Mouse (Mus musculus): Measurements from ENCODE around the gene Npepl1. TPM values are rescaled to one million over a fixed set of nuclear protein-coding genes. Genes with fewer than 3 reads are reported as not detected.

The Npepl1 gene
- polyA plus RNA-seq, 1 experiment from 2014 or later, result 34.5 TPM

- 95% methylated on average over 12 of the region's 12 CpGs for WGBS
- Histone ChIP-seq H3K36me3 (peaks cover 4% of the 10 kb centered on the region; the same call in 1 of the 2 replicates), H3K27ac (replicated peaks) (no peak overlapping the region), H3K9ac (replicated peaks) (no peak overlapping the region), H3K27me3 (no peaks in the 10 kb centered on the region), H3K4me1 (peaks cover 11% of the 10 kb centered on the region), H3K4me3 (no peak overlapping the region), H3K4me2 (replicated peaks) (no peak overlapping the region), H3K9me3 (no peaks in the 10 kb centered on the region)
- ATAC-seq (ENCODE audit: low FRiP score, low read depth), result no peak
Observed at GRCm38 (mm10) chr2:174114148-174114864, 4.2 kb downstream of the Npepl1 start.

GRCm38 (mm10) chr2:174116929-174117328 lies 6.8 kb downstream of the Npepl1 start:
- no peaks in the 10 kb centered on the region for H3K4me1 ChIP-seq
- H3K9ac ChIP-seq (replicated peaks), result no peak overlapping the region
- H3K4me3 ChIP-seq, result no peak overlapping the region
- no peak overlapping the region for H3K27ac ChIP-seq (replicated peaks)
- no peaks in the 10 kb centered on the region for H3K27me3 ChIP-seq
- peaks cover 23% of the 10 kb centered on the region for H3K36me3 ChIP-seq
- no peak overlapping the region for H3K4me2 ChIP-seq (replicated peaks)
- no peak for ATAC-seq (ENCODE audit: low FRiP score, low read depth)
- no peaks in the 10 kb centered on the region for H3K9me3 ChIP-seq
- WGBS, result 85% methylated on average over 16 of the region's 16 CpGs

- peaks cover 35% of the 10 kb centered on the region for H3K36me3 ChIP-seq
Observed at GRCm38 (mm10) chr2:174118141-174118540, 8.0 kb downstream of the Npepl1 start.

GRCm38 (mm10) chr2:174119259-174119658 lies 9.1 kb downstream of the Npepl1 start:
- Histone ChIP-seq H3K36me3 (peaks cover 42% of the 10 kb centered on the region), H3K4me2 (replicated peaks) (no peak overlapping the region), H3K9ac (replicated peaks) (no peak overlapping the region), H3K4me1 (no peaks in the 10 kb centered on the region), H3K27ac (replicated peaks) (no peak overlapping the region), H3K27me3 (no peaks in the 10 kb centered on the region), H3K9me3 (0 out of 2 replicates have a peak, but pooled peaks cover under 1% of the 10 kb centered on the region), H3K4me3 (no peak overlapping the region)
- no peak for ATAC-seq (ENCODE audit: low FRiP score, low read depth)
- WGBS, result 91% methylated on average over 11 of the region's 11 CpGs

More at GRCm38 (mm10) chr2:174118141-174118540, 8.0 kb downstream of the Npepl1 start:
- no peaks in the 10 kb centered on the region for H3K9me3 ChIP-seq
- H3K9ac ChIP-seq (replicated peaks), result no peak overlapping the region
- 55% methylated on average over 11 of the region's 11 CpGs for WGBS
- H3K4me2 ChIP-seq (replicated peaks), result no peak overlapping the region
- no peak overlapping the region for H3K27ac ChIP-seq (replicated peaks)
- no peak overlapping the region for H3K4me3 ChIP-seq
- ATAC-seq (ENCODE audit: low FRiP score, low read depth), result peak; percentile 63
- H3K27me3 ChIP-seq, result no peaks in the 10 kb centered on the region
- no peaks in the 10 kb centered on the region for H3K4me1 ChIP-seq

- H3K27ac ChIP-seq (replicated peaks), result no peak overlapping the region
- no peak for ATAC-seq (ENCODE audit: low FRiP score, low read depth)
- H3K9me3 ChIP-seq, result 0 out of 2 replicates have a peak, but pooled peaks cover 13% of the 10 kb centered on the region
- peaks cover 49% of the 10 kb centered on the region for H3K36me3 ChIP-seq
- no peaks in the 10 kb centered on the region for H3K27me3 ChIP-seq
- H3K9ac ChIP-seq (replicated peaks), result no peak overlapping the region
- no peaks in the 10 kb centered on the region for H3K4me1 ChIP-seq
- H3K4me2 ChIP-seq (replicated peaks), result no peak overlapping the region
- WGBS, result 93% methylated on average over 19 of the region's 19 CpGs
- no peak overlapping the region for H3K4me3 ChIP-seq
Observed at GRCm38 (mm10) chr2:174120631-174121030, 10.5 kb downstream of the Npepl1 start.

GRCm38 (mm10) chr2:174121411-174121947 lies 11.3 kb downstream of the Npepl1 start:
- Histone ChIP-seq H3K4me3 (no peak overlapping the region), H3K27ac (replicated peaks) (no peak overlapping the region), H3K4me2 (replicated peaks) (no peak overlapping the region), H3K4me1 (peaks cover 2% of the 10 kb centered on the region; the same call in 1 of the 2 replicates), H3K36me3 (peaks cover 49% of the 10 kb centered on the region), H3K9me3 (0 out of 2 replicates have a peak, but pooled peaks cover 13% of the 10 kb centered on the region), H3K27me3 (no peaks in the 10 kb centered on the region), H3K9ac (replicated peaks) (no peak overlapping the region)
- no peak for ATAC-seq (ENCODE audit: low FRiP score, low read depth)
- 74% methylated on average over 12 of the region's 12 CpGs for WGBS

- no peak for ATAC-seq (ENCODE audit: low FRiP score, low read depth)
- peaks cover 11% of the 10 kb centered on the region for H3K4me1 ChIP-seq
- no peak overlapping the region for H3K4me3 ChIP-seq
- WGBS, result 95% methylated on average over 2 of the region's 2 CpGs
- no peak overlapping the region for H3K27ac ChIP-seq (replicated peaks)
- no peaks in the 10 kb centered on the region for H3K27me3 ChIP-seq
- H3K9ac ChIP-seq (replicated peaks), result no peak overlapping the region
- H3K4me2 ChIP-seq (replicated peaks), result no peak overlapping the region
- H3K36me3 ChIP-seq, result peaks cover 49% of the 10 kb centered on the region
- 0 out of 2 replicates have a peak, but pooled peaks cover 13% of the 10 kb centered on the region for H3K9me3 ChIP-seq
Observed at GRCm38 (mm10) chr2:174122331-174122730, 12.2 kb downstream of the Npepl1 start.

GRCm38 (mm10) chr2:174123731-174124130 lies 13.6 kb downstream of the Npepl1 start:
- Histone ChIP-seq H3K4me2 (replicated peaks) (no peak overlapping the region), H3K9ac (replicated peaks) (no peak overlapping the region), H3K27ac (replicated peaks) (no peak overlapping the region), H3K4me3 (no peak overlapping the region), H3K4me1 (peaks cover 13% of the 10 kb centered on the region), H3K36me3 (peaks cover 49% of the 10 kb centered on the region), H3K27me3 (0 out of 2 replicates have a peak, but pooled peaks cover 7% of the 10 kb centered on the region), H3K9me3 (0 out of 2 replicates have a peak, but pooled peaks cover 13% of the 10 kb centered on the region)
- 54% methylated on average over 3 of the region's 3 CpGs for WGBS
- ATAC-seq (ENCODE audit: low FRiP score, low read depth), result no peak

GRCm38 (mm10) chr2:174126522-174127375 lies 16.6 kb downstream of the Npepl1 start:
- Histone ChIP-seq H3K36me3 (peaks cover 32% of the 10 kb centered on the region), H3K9ac (replicated peaks) (no peak overlapping the region), H3K27ac (replicated peaks) (no peak overlapping the region), H3K4me3 (peak overlapping the region; percentile 13; the same call in 1 of the 2 replicates), H3K27me3 (0 out of 2 replicates have a peak, but pooled peaks cover 7% of the 10 kb centered on the region), H3K9me3 (0 out of 2 replicates have a peak, but pooled peaks cover 13% of the 10 kb centered on the region), H3K4me1 (peaks cover 13% of the 10 kb centered on the region), H3K4me2 (replicated peaks) (peak overlapping the region; percentile 46)
- ATAC-seq (ENCODE audit: low FRiP score, low read depth), result peak; percentile 82
- 9% methylated on average over 18 of the region's 21 CpGs for WGBS

- peak overlapping the region; percentile 13; the same call in 1 of the 2 replicates for H3K4me3 ChIP-seq
- 18% methylated on average over 6 of the region's 6 CpGs for WGBS
- peaks cover 13% of the 10 kb centered on the region for H3K4me1 ChIP-seq
- 0 out of 2 replicates have a peak, but pooled peaks cover 7% of the 10 kb centered on the region for H3K27me3 ChIP-seq
- H3K36me3 ChIP-seq, result peaks cover 26% of the 10 kb centered on the region
- H3K27ac ChIP-seq (replicated peaks), result no peak overlapping the region
- no peak for ATAC-seq (ENCODE audit: low FRiP score, low read depth)
- peak overlapping the region; percentile 46 for H3K4me2 ChIP-seq (replicated peaks)
- H3K9ac ChIP-seq (replicated peaks), result no peak overlapping the region
- 0 out of 2 replicates have a peak, but pooled peaks cover 13% of the 10 kb centered on the region for H3K9me3 ChIP-seq
Observed at GRCm38 (mm10) chr2:174127376-174127713, 17.2 kb downstream of the Npepl1 start.

- no peak overlapping the region for H3K27ac ChIP-seq (replicated peaks)
- peaks cover 13% of the 10 kb centered on the region for H3K4me1 ChIP-seq
- WGBS, result 85% methylated on average over 6 of the region's 6 CpGs
- ATAC-seq (ENCODE audit: low FRiP score, low read depth), result no peak
- 0 out of 2 replicates have a peak, but pooled peaks cover 13% of the 10 kb centered on the region for H3K9me3 ChIP-seq
- H3K4me2 ChIP-seq (replicated peaks), result no peak overlapping the region
- 0 out of 2 replicates have a peak, but pooled peaks cover 7% of the 10 kb centered on the region for H3K27me3 ChIP-seq
- H3K9ac ChIP-seq (replicated peaks), result no peak overlapping the region
- no peak overlapping the region for H3K4me3 ChIP-seq
- H3K36me3 ChIP-seq, result peaks cover 11% of the 10 kb centered on the region
Observed at GRCm38 (mm10) chr2:174128926-174129325, 18.8 kb downstream of the Npepl1 start.
